Mouse (Mus musculus) brain, embryonic 14.5 days (tissue): ENCODE results near the gene Tex19.1.

Experiments
- CTCF ChIP-seq: fragments of 200-500 bp; IDR thresholded peaks from 2 replicates; pipeline ENCODE4 v1.5.1; 2012; ENCODE audit warnings: inconsistent platforms, mild to moderate bottlenecking, moderate library complexity, borderline replicate concordance; ENCODE audit not compliant: insufficient read depth, insufficient read length; ENCODE audit errors: extremely low read depth
- POLR2A ChIP-seq: fragments of 200-500 bp; IDR thresholded peaks from 2 replicates; pipeline ENCODE4 v1.6.1; 2012; ENCODE audit warnings: mild to moderate bottlenecking, inconsistent platforms, borderline replicate concordance; ENCODE audit not compliant: poor library complexity, insufficient read depth, insufficient read length, severe bottlenecking; ENCODE audit errors: extremely low read depth

DNA sequence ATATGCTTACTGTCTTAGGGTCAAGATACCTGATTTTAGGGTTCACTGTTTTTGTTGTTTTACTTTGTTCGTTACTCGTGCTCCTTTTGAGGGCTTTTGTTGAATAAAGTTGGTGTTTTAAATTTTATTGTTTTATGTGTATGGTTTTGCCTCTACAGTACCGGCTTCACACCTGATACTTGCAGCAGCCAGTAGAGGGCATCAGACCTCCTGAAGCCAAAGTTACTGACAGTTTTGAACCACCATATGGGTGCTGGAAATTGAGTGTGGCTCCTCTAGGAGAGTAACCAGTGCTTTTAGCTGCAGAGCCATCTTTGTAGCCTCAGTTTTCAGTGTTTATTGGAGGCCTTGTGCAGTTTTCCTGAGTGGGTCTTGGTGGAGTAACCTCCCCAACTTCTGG is 2.2 kb downstream of the Tex19.1 start:
- TF ChIP-seq POLR2A (no peak), CTCF (peak; percentile 22; the same call in 1 of the 2 replicates)
